Mouse (Mus musculus) limb, embryonic 10.5 days (tissue): ENCODE data around the gene Gm9964. TPM values are rescaled to one million over a fixed set of nuclear protein-coding genes. Genes with fewer than 3 reads are reported as not detected.
"Not testable (repeated sequence)": the region's sequence is repeated elsewhere in the genome, so short reads cannot be mapped to it uniquely, and the experiment has no call there.

Experiments
- DNase-seq: peaks from one replicate; pipeline ENCODE4 v3.0.0-alpha.2; 2017; ENCODE audit warnings: low spot score
- H3K27ac ChIP-seq: fragments of 300-500 bp; sonication (generic); 2 replicates; pipeline ENCODE4 v1.5.1; 2016; ENCODE audit warnings: mild to moderate bottlenecking
- H3K27me3 ChIP-seq: fragments of 300-500 bp; sonication (generic); 2 replicates; pipeline ENCODE4 v1.6.1; 2016; ENCODE audit warnings: low read depth, mild to moderate bottlenecking; ENCODE audit not compliant: poor library complexity, severe bottlenecking
- H3K36me3 ChIP-seq: fragments of 300-500 bp; sonication (generic); 2 replicates; pipeline ENCODE4 v1.6.1; 2016; ENCODE audit warnings: mild to moderate bottlenecking, moderate library complexity
- H3K4me1 ChIP-seq: fragments of 300-500 bp; sonication (generic); 2 replicates; pipeline ENCODE4 v1.6.1; 2016
- H3K4me3 ChIP-seq: fragments of 300-500 bp; sonication (generic); 2 replicates; pipeline ENCODE4 v1.5.1; 2016; ENCODE audit warnings: mild to moderate bottlenecking, moderate library complexity
- H3K9me3 ChIP-seq: fragments of 300-500 bp; sonication (generic); replicated peaks from 2 replicates; pipeline ENCODE4 v1.6.1; 2016; ENCODE audit warnings: mild to moderate bottlenecking
- WGBS: fragments of 180-500 bp; shearing (Covaris S2); methylation state at CpG from one replicate; pipeline ENCODE4 v1.1.7; 2016; 5-methylcytosine and 5-hydroxymethylcytosine counted together
- polyA plus RNA-seq: library from polyadenylated mRNA; unstranded; fragments of >200 nt; fragmentation: Nextera tagmentation; extraction: Ambion mirVana; gene quantifications from 2 replicates; pipeline ENCODE4 v1.2.1, GENCODE M21; 2016

Gm9964 gene
- polyA plus RNA-seq, 1 experiment from 2014 or later = not detected

- no peak for DNase-seq
- H3K9me3 ChIP-seq = no peaks in the 10 kb centered on the region
- no peaks in the 10 kb centered on the region for H3K4me1 ChIP-seq
- 88% methylated on average over 8 of the region's 8 CpGs for WGBS
- no peaks in the 10 kb centered on the region for H3K27me3 ChIP-seq
- H3K4me3 ChIP-seq = no peak overlapping the region
- H3K27ac ChIP-seq = no peak overlapping the region
- no peaks in the 10 kb centered on the region for H3K36me3 ChIP-seq
These were observed 20.2 kb upstream of the Gm9964 start for GRCm38 (mm10) chr11:79316807-79317345.

GRCm38 (mm10) chr11:79310467-79310866 is 13.8 kb upstream of the Gm9964 start:
- H3K4me3 ChIP-seq = no peak overlapping the region
- H3K36me3 ChIP-seq = no peaks in the 10 kb centered on the region
- no peak overlapping the region for H3K27ac ChIP-seq
- DNase-seq = no peak
- H3K4me1 ChIP-seq = peaks cover 31% of the 10 kb centered on the region
- no peaks in the 10 kb centered on the region for H3K27me3 ChIP-seq
- no peaks in the 10 kb centered on the region for H3K9me3 ChIP-seq
- 91% methylated on average over 5 of the region's 5 CpGs for WGBS

DNA sequence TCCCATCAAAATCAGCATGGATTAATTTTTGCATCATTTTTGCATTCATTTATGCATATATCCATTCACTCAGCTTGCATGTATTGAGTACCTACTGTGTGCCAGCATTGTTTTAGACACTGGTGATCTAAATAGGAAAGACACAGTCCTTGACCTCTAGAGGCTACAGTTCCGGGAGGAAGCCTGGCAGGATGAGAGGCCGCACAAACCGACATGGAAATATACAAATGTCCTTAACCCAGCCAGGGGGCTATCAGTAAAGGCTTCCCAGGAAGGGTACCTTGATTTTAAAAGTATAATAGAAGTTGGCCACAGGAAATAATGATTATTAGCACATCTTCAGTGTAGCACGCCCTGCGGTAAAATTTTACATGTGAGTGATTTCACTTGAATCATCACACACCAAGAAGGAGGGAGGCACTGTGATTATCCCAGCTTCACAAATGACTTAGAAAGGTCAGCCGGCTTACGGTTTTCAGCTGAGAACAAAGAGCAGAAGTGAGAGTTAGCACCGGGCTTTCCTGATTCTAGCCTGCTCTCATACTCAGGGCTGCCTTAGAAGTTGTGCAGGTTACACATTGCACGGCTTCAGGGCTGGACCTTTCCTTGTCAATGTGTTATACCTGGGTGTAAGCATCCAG is 11.0 kb upstream of the Gm9964 start:
- WGBS = 70% methylated on average over 9 of the region's 9 CpGs
- Histone ChIP-seq H3K27me3 (no peaks in the 10 kb centered on the region), H3K9me3 (no peaks in the 10 kb centered on the region), H3K27ac (peak overlapping the region; percentile 78), H3K36me3 (no peaks in the 10 kb centered on the region), H3K4me1 (peaks cover 35% of the 10 kb centered on the region), H3K4me3 (no peak overlapping the region)
- DNase-seq = no peak

GRCm38 (mm10) chr11:79306996-79307395 is 10.3 kb upstream of the Gm9964 start:
- Histone ChIP-seq H3K4me3 (no peak overlapping the region), H3K36me3 (no peaks in the 10 kb centered on the region), H3K4me1 (peaks cover 35% of the 10 kb centered on the region), H3K27ac (peak overlapping the region; percentile 78), H3K27me3 (no peaks in the 10 kb centered on the region), H3K9me3 (no peaks in the 10 kb centered on the region)
- peak; percentile 54 for DNase-seq
- WGBS = 43% methylated on average over 10 of the region's 10 CpGs

DNA sequence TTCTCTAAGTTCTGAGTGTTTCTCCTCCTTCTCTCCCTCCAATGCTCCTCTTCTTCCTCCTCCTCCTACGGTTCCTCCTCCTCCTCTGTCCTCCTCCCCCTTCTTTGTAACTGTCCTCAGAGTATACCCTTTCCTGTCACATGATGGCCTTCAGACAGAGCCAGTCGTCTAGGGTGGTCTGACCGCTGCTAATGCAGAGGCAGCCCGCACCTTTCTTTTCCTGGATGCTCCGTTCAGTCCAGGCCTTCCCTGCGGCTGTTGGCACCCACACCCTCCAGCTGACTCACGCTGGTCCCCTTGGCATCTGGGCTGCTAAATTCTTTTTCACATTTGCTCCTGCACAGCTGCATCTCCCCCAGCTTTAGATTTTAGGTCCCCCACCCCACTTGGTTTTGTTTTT is 9.8 kb upstream of the Gm9964 start:
- H3K27ac ChIP-seq = peak overlapping the region; percentile 78
- WGBS = 53% methylated on average over 7 of the region's 7 CpGs
- H3K36me3 ChIP-seq = no peaks in the 10 kb centered on the region
- H3K27me3 ChIP-seq = no peaks in the 10 kb centered on the region
- peaks cover 35% of the 10 kb centered on the region for H3K4me1 ChIP-seq
- no peak overlapping the region for H3K4me3 ChIP-seq
- peak; percentile 43 for DNase-seq
- no peaks in the 10 kb centered on the region for H3K9me3 ChIP-seq

DNA sequence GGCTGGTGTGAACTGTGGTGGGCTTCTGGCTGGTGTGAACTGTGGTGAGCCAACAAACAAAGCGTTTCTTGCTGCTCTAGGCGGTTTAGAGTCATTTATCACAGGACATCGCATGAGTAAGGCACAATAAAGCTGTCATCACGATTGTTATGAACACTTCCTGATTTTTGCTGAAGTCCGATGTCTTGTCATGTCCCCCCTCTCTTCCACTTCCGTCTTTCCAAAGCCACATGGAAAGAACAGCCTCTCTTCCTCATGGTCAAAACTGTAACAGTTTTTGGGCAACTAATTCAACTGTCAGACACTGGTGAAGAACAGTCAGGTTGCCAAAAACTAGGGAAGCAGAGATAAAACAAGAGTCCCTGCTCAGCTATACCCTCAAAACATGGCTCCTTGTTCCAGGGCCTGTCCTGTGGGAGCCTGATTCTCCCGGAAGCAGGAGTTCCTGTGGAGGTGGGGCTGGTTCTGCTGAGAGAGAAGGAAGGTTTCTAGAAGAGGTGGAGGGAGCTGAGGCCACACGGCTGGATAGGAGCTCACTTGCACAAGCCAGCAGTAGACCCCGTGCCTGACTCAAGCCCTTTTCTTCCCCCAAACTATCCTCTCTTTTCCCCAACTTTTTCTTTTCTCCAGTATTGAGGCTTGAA is 9.1 kb upstream of the Gm9964 start:
- Histone ChIP-seq H3K4me1 (peaks cover 35% of the 10 kb centered on the region), H3K9me3 (no peaks in the 10 kb centered on the region), H3K27ac (peak overlapping the region; percentile 78), H3K36me3 (no peaks in the 10 kb centered on the region), H3K27me3 (no peaks in the 10 kb centered on the region), H3K4me3 (no peak overlapping the region)
- 72% methylated on average over 9 of the region's 9 CpGs for WGBS
- no peak for DNase-seq

- 84% methylated on average over 4 of the region's 4 CpGs for WGBS
- not testable (repeated sequence) for H3K4me3 ChIP-seq, H3K9me3 ChIP-seq, H3K27me3 ChIP-seq, H3K27ac ChIP-seq, H3K36me3 ChIP-seq, DNase-seq
- peaks cover 35% of the 10 kb centered on the region for H3K4me1 ChIP-seq
These were observed 7.5 kb upstream of the Gm9964 start for GRCm38 (mm10) chr11:79304245-79304644.

GRCm38 (mm10) chr11:79303109-79303508 is 6.4 kb upstream of the Gm9964 start:
- no peaks in the 10 kb centered on the region for H3K36me3 ChIP-seq
- peaks cover 30% of the 10 kb centered on the region for H3K4me1 ChIP-seq
- no peak for DNase-seq
- no peaks in the 10 kb centered on the region for H3K27me3 ChIP-seq
- H3K9me3 ChIP-seq = no peaks in the 10 kb centered on the region
- H3K27ac ChIP-seq = no peak overlapping the region
- no peak overlapping the region for H3K4me3 ChIP-seq
- WGBS = 92% methylated on average over 6 of the region's 6 CpGs

GRCm38 (mm10) chr11:79299719-79300431 is 3.2 kb upstream of the Gm9964 start:
- 78% methylated on average over 9 of the region's 9 CpGs for WGBS
- DNase-seq = no peak
- Histone ChIP-seq H3K4me1 (no peaks in the 10 kb centered on the region), H3K9me3 (no peaks in the 10 kb centered on the region), H3K27me3 (no peaks in the 10 kb centered on the region), H3K27ac (no peak overlapping the region), H3K4me3 (no peak overlapping the region), H3K36me3 (no peaks in the 10 kb centered on the region)

- no peak overlapping the region for H3K4me3 ChIP-seq
- 58% methylated on average over 1 of the region's 1 CpGs for WGBS
- no peaks in the 10 kb centered on the region for H3K9me3 ChIP-seq
- no peaks in the 10 kb centered on the region for H3K36me3 ChIP-seq
- H3K27ac ChIP-seq = no peak overlapping the region
- peaks cover 16% of the 10 kb centered on the region for H3K4me1 ChIP-seq
- DNase-seq = no peak
- no peaks in the 10 kb centered on the region for H3K27me3 ChIP-seq
These were observed 539 bp downstream of the Gm9964 start for GRCm38 (mm10) chr11:79296167-79296566.

DNA sequence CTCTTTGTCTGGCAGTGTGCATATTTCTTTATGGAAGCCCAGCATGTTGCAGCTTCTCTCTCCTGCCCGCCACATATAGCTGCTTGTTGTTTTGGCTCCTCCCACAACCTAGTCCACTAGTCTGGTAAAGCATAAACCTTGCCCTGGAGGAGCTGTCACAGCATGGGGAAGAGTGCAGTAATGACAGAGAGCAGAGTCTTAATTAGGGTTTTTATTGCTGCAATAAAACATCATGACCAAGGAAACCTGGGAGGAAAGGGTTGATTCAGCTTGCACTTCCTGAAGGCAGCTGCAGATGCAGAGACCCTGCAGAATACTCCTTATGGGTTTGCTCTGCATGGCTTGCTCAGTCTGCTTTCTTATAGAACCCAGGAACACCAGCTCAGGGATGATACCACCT is 2.7 kb downstream of the Gm9964 start:
- Histone ChIP-seq H3K4me1 (peaks cover 19% of the 10 kb centered on the region), H3K4me3 (no peak overlapping the region), H3K9me3 (no peaks in the 10 kb centered on the region), H3K36me3 (no peaks in the 10 kb centered on the region), H3K27me3 (no peaks in the 10 kb centered on the region), H3K27ac (peak overlapping the region; percentile 19; the same call in 1 of the 2 replicates)
- WGBS = 11% methylated on average over 1 of the region's 1 CpGs
- DNase-seq = peak; percentile 45

GRCm38 (mm10) chr11:79293025-79293424 is 3.7 kb downstream of the Gm9964 start:
- H3K27me3 ChIP-seq = no peaks in the 10 kb centered on the region
- WGBS = 90% methylated on average over 3 of the region's 3 CpGs
- no peak for DNase-seq

DNA sequence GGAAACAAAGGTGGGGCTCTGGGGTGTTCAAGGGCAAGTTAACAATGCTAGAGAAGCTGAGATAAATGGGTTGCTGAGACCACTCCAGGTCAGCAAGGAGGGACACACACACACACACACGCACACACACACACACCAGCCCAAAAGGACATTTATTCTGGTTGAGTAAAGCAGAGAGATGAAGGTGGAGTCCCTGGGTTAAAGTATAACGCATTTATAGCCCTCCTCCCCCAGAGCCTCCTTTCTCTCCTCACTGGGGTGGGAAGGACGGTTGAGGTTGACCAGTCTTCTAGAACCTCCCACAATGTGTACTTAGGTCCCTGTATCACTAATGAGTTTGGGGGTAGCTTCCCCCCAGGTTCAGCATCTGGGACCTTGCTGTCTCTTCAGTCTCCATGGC is 4.6 kb downstream of the Gm9964 start:
- Histone ChIP-seq H3K4me1 (peaks cover 33% of the 10 kb centered on the region), H3K36me3 (no peaks in the 10 kb centered on the region), H3K27ac (no peak overlapping the region), H3K9me3 (no peaks in the 10 kb centered on the region), H3K27me3 (no peaks in the 10 kb centered on the region), H3K4me3 (no peak overlapping the region)
- 84% methylated on average over 3 of the region's 3 CpGs for WGBS
- DNase-seq = no peak

More at GRCm38 (mm10) chr11:79293025-79293424, 3.7 kb downstream of the Gm9964 start:
- no peak overlapping the region for H3K4me3 ChIP-seq
- no peaks in the 10 kb centered on the region for H3K36me3 ChIP-seq
- no peaks in the 10 kb centered on the region for H3K9me3 ChIP-seq
- no peak overlapping the region for H3K27ac ChIP-seq
- peaks cover 27% of the 10 kb centered on the region for H3K4me1 ChIP-seq
